Mouse (Mus musculus) cortical plate, adult 2 months (tissue): ENCODE data around the gene Olfr597. TPM values are rescaled to one million over a fixed set of nuclear protein-coding genes. Genes with fewer than 3 reads are reported as not detected.
"Not testable (repeated sequence)": the region's sequence is repeated elsewhere in the genome, so short reads cannot be mapped to it uniquely, and the experiment has no call there.

Source experiments
- H3K27ac ChIP-seq: fragments of 200-500 bp; 2 replicates; pipeline ENCODE4 v1.5.1; 2012; ENCODE audit warnings: low read length, control low read depth, inconsistent platforms; ENCODE audit not compliant: insufficient read depth
- H3K4me1 ChIP-seq: fragments of 200-500 bp; 2 replicates; pipeline ENCODE4 v1.6.1; 2011; ENCODE audit warnings: low read length; ENCODE audit not compliant: control insufficient read depth, insufficient read depth
- H3K4me3 ChIP-seq: fragments of 200-500 bp; 2 replicates; pipeline ENCODE4 v1.5.1; 2011; ENCODE audit warnings: mild to moderate bottlenecking, low read length, control low read depth; ENCODE audit not compliant: insufficient read depth
- CTCF ChIP-seq: fragments of 200-500 bp; IDR thresholded peaks from 2 replicates; pipeline ENCODE4 v1.5.1; 2011; ENCODE audit warnings: mild to moderate bottlenecking, control low read depth, low read length; ENCODE audit not compliant: insufficient read depth; ENCODE audit errors: extremely low read depth
- POLR2A ChIP-seq: fragments of 200-500 bp; IDR thresholded peaks from 2 replicates; pipeline ENCODE4 v1.6.1; 2011; ENCODE audit warnings: mild to moderate bottlenecking, low read length, control low read depth; ENCODE audit not compliant: insufficient read depth; ENCODE audit errors: extremely low read depth
- polyA plus RNA-seq: library from polyadenylated mRNA; depleted of rRNA; stranded (reverse); fragments of >200 nt; gene quantifications from 2 replicates; pipeline ENCODE4 v1.2.3, GENCODE M21; 2012; rRNA removed

Gene Olfr597
- polyA plus RNA-seq, result not detected in 2 replicates

GRCm38 (mm10) chr7:103316015-103316414 is at the start of gene Olfr597:
Gene Olfr597, plus strand, starts transcription at chr7:103316315.
- not testable (repeated sequence) for H3K4me3 ChIP-seq, H3K27ac ChIP-seq, H3K4me1 ChIP-seq

GRCm38 (mm10) chr7:103305348-103305747 is 10.8 kb upstream of the Olfr597 start, which contains the start of gene Olfr596:
Gene Olfr596, plus strand, starts transcription at chr7:103305648.
- H3K27ac ChIP-seq, H3K4me3 ChIP-seq, H3K4me1 ChIP-seq: not testable (repeated sequence)

DNA sequence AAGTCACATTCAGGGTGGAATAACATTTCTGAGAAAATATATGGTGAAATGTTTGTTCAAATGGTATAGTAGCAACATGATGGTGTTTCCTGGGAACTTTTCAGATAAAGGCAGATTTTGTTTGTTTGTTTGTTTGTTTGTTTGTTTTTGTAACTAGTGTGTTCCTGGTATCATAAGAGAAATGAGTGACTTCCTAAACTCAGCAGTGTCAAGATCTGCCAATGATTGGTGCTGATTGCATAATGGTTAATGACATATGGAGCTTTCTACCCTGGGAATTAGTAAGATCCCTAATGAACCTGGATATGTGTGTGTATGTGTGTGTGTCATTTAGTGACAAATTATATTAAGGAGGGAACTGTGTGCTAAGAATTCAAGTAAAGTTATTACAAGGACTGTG is 7.2 kb downstream of the Olfr597 start, which contains the start of gene Olfr598:
Gene Olfr598 (plus strand): TSS at position 301 of the 400 bp plus-strand sequence.
- Histone ChIP-seq H3K4me3 (no peak within 1 kb of the TSS), H3K27ac (no peak within 1 kb of the TSS), H3K4me1 (no peaks in the 10 kb centered on the region)
- no peak for TF ChIP-seq CTCF

DNA sequence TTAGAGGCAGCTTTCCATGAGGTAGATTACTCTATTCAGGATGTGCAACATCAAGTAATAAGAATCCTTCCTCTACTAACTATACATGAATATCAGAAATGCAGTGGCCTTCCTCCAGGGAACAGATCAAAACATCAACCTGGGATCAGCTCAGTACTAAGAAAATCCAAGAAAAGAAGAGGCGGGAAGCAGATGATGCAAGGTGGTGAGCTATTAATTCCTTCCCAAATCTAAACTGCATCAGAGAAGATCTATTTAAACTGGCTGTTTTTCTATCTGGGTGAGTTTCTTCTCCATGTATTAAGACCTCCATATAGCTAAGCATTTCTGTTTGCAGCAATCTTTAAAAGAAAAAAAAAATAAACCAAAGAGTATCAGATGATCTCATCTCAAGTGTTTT is 19.5 kb downstream of the Olfr597 start, which contains the start of gene Olfr599:
Gene Olfr599 (plus strand): TSS at position 301 of the 400 bp plus-strand sequence.
- no peak for TF ChIP-seq CTCF
- no peak for TF ChIP-seq POLR2A
- Histone ChIP-seq H3K4me3 (no peak within 1 kb of the TSS), H3K4me1 (no peaks in the 10 kb centered on the region), H3K27ac (no peak within 1 kb of the TSS)

- H3K27ac ChIP-seq, result no peak within 1 kb of the TSS
- TF ChIP-seq POLR2A (no peak), CTCF (no peak)
- no peak within 1 kb of the TSS for H3K4me3 ChIP-seq
- H3K4me1 ChIP-seq, result no peaks in the 10 kb centered on the region
Observed at GRCm38 (mm10) chr7:103349569-103349968, 33.5 kb downstream of the Olfr597 start, which contains the start of gene Olfr600. Gene Olfr600, minus strand, starts transcription at chr7:103349669.

- H3K4me1 ChIP-seq, result no peaks in the 10 kb centered on the region
- no peak within 1 kb of the TSS for H3K27ac ChIP-seq
- no peak within 1 kb of the TSS for H3K4me3 ChIP-seq
- TF ChIP-seq POLR2A, result no peak
- TF ChIP-seq CTCF, result no peak
Observed at GRCm38 (mm10) chr7:103362555-103362954, 46.4 kb downstream of the Olfr597 start, which contains the start of gene Olfr601. Gene Olfr601, minus strand, starts transcription at chr7:103362655.

Other genes starting within 250 kb of the Olfr597 start
- not detected in 2 replicates for gene Olfr584, start 234.4 kb upstream of the Olfr597 start, polyA plus RNA-seq
- not detected in 2 replicates for gene Olfr585, start 218.6 kb upstream of the Olfr597 start, polyA plus RNA-seq
- not detected in 2 replicates for gene Olfr586, start 190.7 kb upstream of the Olfr597 start, polyA plus RNA-seq
- not detected in 2 replicates for gene Olfr588-ps1, start 175.4 kb upstream of the Olfr597 start, polyA plus RNA-seq
- gene Olfr589, start 160.0 kb upstream of the Olfr597 start, polyA plus RNA-seq, result not detected in 2 replicates
- gene Olfr591, start 138.0 kb upstream of the Olfr597 start, polyA plus RNA-seq, result not detected in 2 replicates
- not detected in 2 replicates for gene Olfr592, start 131.5 kb upstream of the Olfr597 start, polyA plus RNA-seq
- gene Olfr593, start 104.5 kb upstream of the Olfr597 start, polyA plus RNA-seq, result not detected in 2 replicates
- not detected in 2 replicates for gene Olfr594, start 99.3 kb upstream of the Olfr597 start, polyA plus RNA-seq
- gene Usp17ld, start 63.8 kb upstream of the Olfr597 start, polyA plus RNA-seq, result not detected in 2 replicates
- not detected in 2 replicates for gene Olfr596, start 10.7 kb upstream of the Olfr597 start, polyA plus RNA-seq
- gene Olfr598, start 7.3 kb downstream of the Olfr597 start, polyA plus RNA-seq, result not detected in 2 replicates
- not detected in 2 replicates for gene Olfr599, start 19.6 kb downstream of the Olfr597 start, polyA plus RNA-seq
- gene Olfr600, start 33.4 kb downstream of the Olfr597 start, polyA plus RNA-seq, result not detected in 2 replicates
- not detected in 2 replicates for gene Olfr601, start 46.3 kb downstream of the Olfr597 start, polyA plus RNA-seq
- not detected in 2 replicates for gene Olfr603, start 69.9 kb downstream of the Olfr597 start, polyA plus RNA-seq
- not detected in 2 replicates for gene Usp17lc, start 98.8 kb downstream of the Olfr597 start, polyA plus RNA-seq
- not detected in 2 replicates for gene Olfr605, start 129.1 kb downstream of the Olfr597 start, polyA plus RNA-seq
- not detected in 2 replicates for gene Olfr606, start 132.7 kb downstream of the Olfr597 start, polyA plus RNA-seq
- not detected in 2 replicates for gene Olfr607, start 147.8 kb downstream of the Olfr597 start, polyA plus RNA-seq
- gene Olfr608, start 153.6 kb downstream of the Olfr597 start, polyA plus RNA-seq, result not detected in 2 replicates
- not detected in 2 replicates for gene Olfr609, start 181.7 kb downstream of the Olfr597 start, polyA plus RNA-seq
- gene Olfr610, start 195.8 kb downstream of the Olfr597 start, polyA plus RNA-seq, result not detected in 2 replicates
- not detected in 2 replicates for gene Olfr611, start 204.5 kb downstream of the Olfr597 start, polyA plus RNA-seq
- not detected in 2 replicates for gene Olfr612, start 226.4 kb downstream of the Olfr597 start, polyA plus RNA-seq
- gene Olfr613, start 231.8 kb downstream of the Olfr597 start, polyA plus RNA-seq, result not detected in 2 replicates
- gene Olfr615, start 239.8 kb downstream of the Olfr597 start, polyA plus RNA-seq, result not detected in 2 replicates